Mouse (Mus musculus): Measurements from ENCODE around the gene Thap8. TPM values are rescaled to one million over a fixed set of nuclear protein-coding genes. Genes with fewer than 3 reads are reported as not detected.

The Thap8 gene
- polyA plus RNA-seq, 1 experiment from 2014 or later: 0.93 TPM

- H3K4me2 ChIP-seq: peak within 1 kb of the TSS; percentile 92
- H3K36me3 ChIP-seq: peaks cover 49% of the 10 kb centered on the region
- peak within 1 kb of the TSS; percentile 85 for H3K27ac ChIP-seq (replicated peaks)
- H3K4me1 ChIP-seq: peaks cover 24% of the 10 kb centered on the region
- WGBS: 3% methylated on average over 27 of the region's 27 CpGs
- no peaks in the 10 kb centered on the region for H3K27me3 ChIP-seq (replicated peaks)
- ATAC-seq (ENCODE audit: low FRiP score): peak; percentile 99
- H3K9me3 ChIP-seq (replicated peaks): no peaks in the 10 kb centered on the region
- peak within 1 kb of the TSS; percentile 73 for H3K4me3 ChIP-seq (replicated peaks)
- peak within 1 kb of the TSS; percentile 69 for H3K9ac ChIP-seq (replicated peaks)
These were observed 28.4 kb downstream of the Thap8 start, which contains the start of gene Alkbh6 for GRCm38 (mm10) chr7:30308076-30309005. Gene Alkbh6 (plus strand): TSS chr7:30308717.

- no peaks in the 10 kb centered on the region for H3K9me3 ChIP-seq (replicated peaks)
- H3K27ac ChIP-seq (replicated peaks): no peak overlapping the region
- peak overlapping the region; percentile 69 for H3K9ac ChIP-seq (replicated peaks)
- ATAC-seq (ENCODE audit: low FRiP score): no peak
- 64% methylated on average over 15 of the region's 15 CpGs for WGBS
- H3K27me3 ChIP-seq (replicated peaks): no peaks in the 10 kb centered on the region
- H3K4me3 ChIP-seq (replicated peaks): peak overlapping the region; percentile 73
- peaks cover 25% of the 10 kb centered on the region for H3K4me1 ChIP-seq
- H3K36me3 ChIP-seq: peaks cover 43% of the 10 kb centered on the region
- H3K4me2 ChIP-seq: peak overlapping the region; percentile 92
These were observed 29.7 kb downstream of the Thap8 start for GRCm38 (mm10) chr7:30309395-30310129.

- no peak for ATAC-seq (ENCODE audit: low FRiP score)
- WGBS: 94% methylated on average over 12 of the region's 12 CpGs
- peaks cover 27% of the 10 kb centered on the region for H3K4me1 ChIP-seq
- H3K4me2 ChIP-seq: peak overlapping the region; percentile 92
- no peak overlapping the region for H3K4me3 ChIP-seq (replicated peaks)
- H3K36me3 ChIP-seq: peaks cover 41% of the 10 kb centered on the region
- no peak overlapping the region for H3K9ac ChIP-seq (replicated peaks)
- H3K27ac ChIP-seq (replicated peaks): no peak overlapping the region
- H3K9me3 ChIP-seq (replicated peaks): no peaks in the 10 kb centered on the region
- no peaks in the 10 kb centered on the region for H3K27me3 ChIP-seq (replicated peaks)
These were observed 30.2 kb downstream of the Thap8 start for GRCm38 (mm10) chr7:30310136-30310535.

GRCm38 (mm10) chr7:30313666-30314320 lies 33.9 kb downstream of the Thap8 start:
- Histone ChIP-seq H3K4me2 (no peak overlapping the region), H3K9ac (replicated peaks) (no peak overlapping the region), H3K4me1 (peaks cover 19% of the 10 kb centered on the region), H3K9me3 (replicated peaks) (no peaks in the 10 kb centered on the region), H3K27me3 (replicated peaks) (no peaks in the 10 kb centered on the region), H3K4me3 (replicated peaks) (no peak overlapping the region), H3K36me3 (peaks cover 24% of the 10 kb centered on the region; the same call in 1 of the 2 replicates), H3K27ac (replicated peaks) (no peak overlapping the region)
- ATAC-seq (ENCODE audit: low FRiP score): no peak
- WGBS: 56% methylated on average over 27 of the region's 27 CpGs

- peak within 1 kb of the TSS; percentile 15; the same call in 1 of the 2 replicates for H3K4me3 ChIP-seq (replicated peaks)
- no peak for ATAC-seq (ENCODE audit: low FRiP score)
- peaks cover 24% of the 10 kb centered on the region; the same call in 1 of the 2 replicates for H3K36me3 ChIP-seq
- H3K27me3 ChIP-seq (replicated peaks): no peaks in the 10 kb centered on the region
- H3K9ac ChIP-seq (replicated peaks): peak within 1 kb of the TSS; percentile 30; the same call in 1 of the 2 replicates
- no peaks in the 10 kb centered on the region for H3K9me3 ChIP-seq (replicated peaks)
- H3K4me2 ChIP-seq: peak within 1 kb of the TSS; percentile 15
- peaks cover 11% of the 10 kb centered on the region for H3K4me1 ChIP-seq
- no peak within 1 kb of the TSS for H3K27ac ChIP-seq (replicated peaks)
- whole genome bisulfite sequencing: 4% methylated on average over 9 of the region's 9 CpGs
These were observed 34.8 kb downstream of the Thap8 start, which contains the start of gene Syne4 for GRCm38 (mm10) chr7:30314721-30315155. Gene Syne4 (plus strand): TSS chr7:30314807.

- peaks cover 23% of the 10 kb centered on the region; the same call in 1 of the 2 replicates for H3K36me3 ChIP-seq
- no peak overlapping the region for H3K9ac ChIP-seq (replicated peaks)
- H3K4me2 ChIP-seq: no peak overlapping the region
- H3K27ac ChIP-seq (replicated peaks): no peak overlapping the region
- no peaks in the 10 kb centered on the region for H3K27me3 ChIP-seq (replicated peaks)
- ATAC-seq (ENCODE audit: low FRiP score): no peak
- 86% methylated on average over 13 of the region's 13 CpGs for WGBS
- no peak overlapping the region for H3K4me3 ChIP-seq (replicated peaks)
- no peaks in the 10 kb centered on the region for H3K9me3 ChIP-seq (replicated peaks)
- H3K4me1 ChIP-seq: peaks cover 5% of the 10 kb centered on the region
These were observed 36.0 kb downstream of the Thap8 start for GRCm38 (mm10) chr7:30315559-30316529.

- Histone ChIP-seq H3K4me3 (replicated peaks) (no peak overlapping the region), H3K27ac (replicated peaks) (no peak overlapping the region), H3K9me3 (replicated peaks) (no peaks in the 10 kb centered on the region), H3K27me3 (replicated peaks) (no peaks in the 10 kb centered on the region), H3K4me2 (no peak overlapping the region), H3K36me3 (peaks cover 6% of the 10 kb centered on the region; the same call in 1 of the 2 replicates), H3K9ac (replicated peaks) (no peak overlapping the region), H3K4me1 (peaks cover 21% of the 10 kb centered on the region)
- ATAC-seq (ENCODE audit: low FRiP score): no peak
- WGBS: 96% methylated on average over 3 of the region's 3 CpGs
These were observed 38.2 kb downstream of the Thap8 start for GRCm38 (mm10) chr7:30318142-30318541.

GRCm38 (mm10) chr7:30320946-30321345 lies 41.1 kb downstream of the Thap8 start:
- peak overlapping the region; percentile 79 for H3K4me2 ChIP-seq
- H3K27ac ChIP-seq (replicated peaks): no peak overlapping the region
- H3K9me3 ChIP-seq (replicated peaks): no peaks in the 10 kb centered on the region
- H3K4me1 ChIP-seq: peaks cover 18% of the 10 kb centered on the region
- WGBS: 84% methylated on average over 2 of the region's 2 CpGs
- H3K36me3 ChIP-seq: peaks cover 4% of the 10 kb centered on the region; the same call in 1 of the 2 replicates
- peak overlapping the region; percentile 91 for H3K4me3 ChIP-seq (replicated peaks)
- peak overlapping the region; percentile 80 for H3K9ac ChIP-seq (replicated peaks)
- peaks cover 7% of the 10 kb centered on the region; the same call in 1 of the 2 replicates for H3K27me3 ChIP-seq (replicated peaks)
- no peak for ATAC-seq (ENCODE audit: low FRiP score)

DNA sequence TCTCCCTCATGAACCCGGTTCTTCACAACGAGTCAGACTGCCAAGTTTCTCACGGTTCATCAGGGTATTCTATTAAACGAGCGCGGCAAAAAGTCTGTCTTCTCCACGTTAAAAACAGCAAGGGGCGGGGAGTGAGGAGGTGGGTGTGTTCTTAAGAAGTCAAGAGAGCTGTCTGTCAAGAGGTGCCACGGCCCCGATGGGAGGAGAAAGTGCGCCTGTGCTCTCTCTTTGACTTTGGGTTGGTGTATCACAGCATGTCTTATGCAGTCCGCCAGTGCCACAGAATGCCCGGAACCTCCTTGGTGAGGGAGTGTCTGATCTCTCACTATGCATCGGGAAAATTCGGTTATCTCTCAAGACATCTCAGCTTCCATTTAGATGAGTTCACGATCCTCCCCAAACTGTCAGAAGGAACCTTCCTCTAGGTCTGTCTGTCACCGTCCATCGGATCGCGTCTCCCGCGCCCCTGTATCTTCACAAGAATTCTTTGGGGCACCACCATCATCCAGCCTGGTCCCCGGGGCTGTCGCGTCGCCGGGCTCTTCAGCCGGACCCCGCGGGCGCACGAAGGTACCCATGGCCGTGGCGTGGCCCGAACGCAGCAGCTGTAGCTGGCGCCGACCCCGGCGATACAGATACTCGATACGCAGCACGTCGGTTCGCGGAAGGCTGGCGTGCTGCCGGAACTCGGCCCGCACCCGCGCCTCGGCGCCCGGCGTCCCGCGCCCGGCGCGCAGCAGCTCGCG lies 41.8 kb downstream of the Thap8 start, which contains the start of gene E130208F15Rik:
Gene E130208F15Rik (plus strand): TSS at position 202 of the 746 bp plus-strand sequence.
- under 1% methylated on average over 59 of the region's 63 CpGs for whole genome bisulfite sequencing
- Histone ChIP-seq H3K36me3 (peaks cover 4% of the 10 kb centered on the region; the same call in 1 of the 2 replicates), H3K4me2 (peak within 1 kb of the TSS; percentile 79), H3K9ac (replicated peaks) (peak within 1 kb of the TSS; percentile 80), H3K27ac (replicated peaks) (peak within 1 kb of the TSS; percentile 90), H3K9me3 (replicated peaks) (no peaks in the 10 kb centered on the region), H3K4me3 (replicated peaks) (peak within 1 kb of the TSS; percentile 91), H3K27me3 (replicated peaks) (peaks cover 7% of the 10 kb centered on the region; the same call in 1 of the 2 replicates), H3K4me1 (peaks cover 18% of the 10 kb centered on the region)
- peak; percentile 70 for ATAC-seq (ENCODE audit: low FRiP score)
